ENCODE assay signal across 8 mouse cellular contexts in the genomic region with DNA sequence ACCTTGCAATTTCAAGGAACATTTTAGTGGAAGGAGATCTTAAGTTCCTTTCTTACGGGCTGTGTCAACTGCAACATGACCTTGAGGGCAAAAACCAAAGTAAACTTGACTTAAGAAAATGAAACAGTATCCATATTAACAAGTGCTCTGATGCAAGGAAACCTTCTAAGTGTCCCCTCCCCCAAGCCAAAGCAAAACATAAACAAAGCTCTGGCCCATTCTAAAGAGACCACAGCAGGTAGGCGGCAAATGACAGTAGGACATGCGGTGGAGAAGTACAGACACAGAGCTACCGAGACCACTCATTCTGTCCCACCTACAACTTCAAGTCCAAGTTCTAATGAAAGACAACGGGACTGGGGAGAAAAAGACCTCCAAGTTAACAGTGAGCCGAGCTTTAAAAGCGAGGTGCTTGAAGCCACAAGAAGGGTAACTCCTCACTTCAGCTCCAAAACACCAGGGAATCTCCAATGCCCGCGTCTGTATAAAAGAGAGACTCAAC. TPM values are rescaled to one million over a fixed set of nuclear protein-coding genes. Genes with fewer than 3 reads are reported as not detected.
DNase-seq lines count a peak whose midpoint lies in the region; ATAC-seq lines count a peak whose summit lies in the region.

No protein-coding gene starts in this region.

- H3K4me2 ChIP-seq in kidney, embryonic 14.5 days (replicated peaks; ENCODE audit: low read depth, low read length): peak overlapping the region; percentile 70
- peak overlapping the region; percentile 61 for H3K4me2 ChIP-seq in midbrain, embryonic 15.5 days

- H3K9ac ChIP-seq in kidney, embryonic 14.5 days (ENCODE audit: low read depth, low read length): peak overlapping the region; percentile 96
- H3K9ac ChIP-seq in midbrain, embryonic 15.5 days: peak overlapping the region; percentile 73

- DNase-seq in embryo, embryonic 11 days: peak; percentile 11
- no peak for DNase-seq in frontal cortex, postnatal 14 days (ENCODE audit: low spot score in 2 of 2)
- no peak for DNase-seq in ovary, postnatal 36 days (ENCODE audit: low spot score)

- peaks cover 11% of the 10 kb centered on the region for H3K36me3 ChIP-seq in megakaryocyte, embryonic 14.5 days (replicated peaks; ENCODE audit: low read length)
- H3K36me3 ChIP-seq in kidney, embryonic 14.5 days (ENCODE audit: control insufficient read depth, insufficient read depth, low read length): no peaks in the 10 kb centered on the region
- H3K36me3 ChIP-seq in midbrain, embryonic 15.5 days (replicated peaks): no peaks in the 10 kb centered on the region

- H3K4me1 ChIP-seq in megakaryocyte, embryonic 14.5 days: peaks cover 69% of the 10 kb centered on the region
- peaks cover 19% of the 10 kb centered on the region for H3K4me1 ChIP-seq in kidney, embryonic 14.5 days (ENCODE audit: control insufficient read depth, insufficient read depth, low read length)
- H3K4me1 ChIP-seq in midbrain, embryonic 15.5 days: peaks cover 24% of the 10 kb centered on the region

- peak overlapping the region; percentile 97 for H3K4me3 ChIP-seq in megakaryocyte, embryonic 14.5 days (replicated peaks)
- H3K4me3 ChIP-seq in kidney, embryonic 14.5 days (ENCODE audit: low read length): peak overlapping the region; percentile 97
- peak overlapping the region; percentile 87 for H3K4me3 ChIP-seq in midbrain, embryonic 15.5 days

- WGBS in kidney, embryonic 14.5 days: 0% methylated on average over 9 of the region's 9 CpGs
- WGBS in midbrain, embryonic 15.5 days: 3% methylated on average over 9 of the region's 9 CpGs

- H3K27ac ChIP-seq in kidney, embryonic 14.5 days (ENCODE audit: low read depth, low read length): 0 out of 2 replicates have a peak overlapping the region, but pooled peaks have one; percentile 94
- peak overlapping the region; percentile 93 for H3K27ac ChIP-seq in midbrain, embryonic 15.5 days

- no peaks in the 10 kb centered on the region for H3K27me3 ChIP-seq in megakaryocyte, embryonic 14.5 days (replicated peaks)
- no peaks in the 10 kb centered on the region for H3K27me3 ChIP-seq in kidney, embryonic 14.5 days (ENCODE audit: control insufficient read depth, insufficient read depth, low read length)
- H3K27me3 ChIP-seq in midbrain, embryonic 15.5 days (replicated peaks): no peaks in the 10 kb centered on the region

- H3K9me3 ChIP-seq in megakaryocyte, embryonic 14.5 days: no peaks in the 10 kb centered on the region
- H3K9me3 ChIP-seq in kidney, embryonic 14.5 days (ENCODE audit: control insufficient read depth, low read length): no peaks in the 10 kb centered on the region
- H3K9me3 ChIP-seq in midbrain, embryonic 15.5 days: no peaks in the 10 kb centered on the region

- no peak for ATAC-seq in megakaryocyte, adult 5-6 weeks (ENCODE audit: poor library complexity, severe bottlenecking)
- no peak for ATAC-seq in kidney, embryonic 14.5 days (ENCODE audit: low FRiP score, low TSS enrichment)
- ATAC-seq in midbrain, embryonic 15.5 days (replicated peaks): no peak
- ATAC-seq in frontal cortex, adult (ENCODE audit: low TSS enrichment): no peak

RNA-seq across cellular contexts. Expression of gene Ppp6r3, which starts 0.9 kb away (rescaled TPM):
- 17.5 and 45.1 TPM in 2 replicates for polyA plus RNA-seq in megakaryocyte, embryonic 14.5 days (2012; ENCODE audit: insufficient read depth, low replicate concordance)
- total RNA-seq in megakaryocyte, adult 5-6 weeks (2015): 77.7 and 92.8 TPM in 2 replicates
- 87.2 and 94.5 TPM in 2 replicates for total RNA-seq in megakaryocyte, adult 5-6 weeks (2017)
- 44.8 and 81.1 TPM in 2 replicates for polyA plus RNA-seq in kidney, embryonic 14.5 days (2014; fragmentation: Nextera tagmentation; extraction: Ambion mirVana)
- polyA plus RNA-seq in midbrain, embryonic 15.5 days (2015; fragmentation: Nextera tagmentation; extraction: Ambion mirVana): 55.7 and 65.4 TPM in 2 replicates
